Mouse (Mus musculus): ENCODE results near the gene Etv4.

DNA sequence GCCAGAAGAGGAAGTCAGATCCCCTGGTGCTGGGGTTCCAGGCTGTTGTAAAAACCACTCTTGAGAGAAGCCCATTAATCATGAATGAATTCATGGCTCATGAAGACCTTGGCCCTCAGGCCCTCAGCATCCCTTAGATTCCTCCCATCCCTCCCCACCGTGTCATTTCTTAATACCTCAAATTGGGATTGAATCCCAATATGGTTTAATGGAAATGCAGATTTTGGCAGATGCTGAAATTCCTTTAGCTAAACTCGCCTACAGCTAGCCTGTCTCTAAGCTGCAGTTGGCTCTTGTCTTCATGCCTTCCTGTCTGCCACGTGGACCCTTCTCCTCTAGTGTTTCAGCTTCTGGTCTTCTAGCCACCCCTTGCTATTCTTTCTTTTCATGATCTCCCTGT lies 38.0 kb upstream of the Etv4 start:
- TF ChIP-seq POLR2A (IDR thresholded peaks at IDR 0.05; ENCODE audit: insufficient read depth, low read depth, low read length) (no peak), CTCF (IDR thresholded peaks at IDR 0.05) (no peak)

Measured in heart, adult 2 months (tissue).